Mouse (Mus musculus) mature B cell (primary cell): ENCODE measurements around the gene Rbfox3.

Experiments
- in situ Hi-C: fragments of 300-500 bp; cut with MboI; formaldehyde crosslinking; loops from 2 replicates; pipeline ENCODE4 v1.14.3; 2019

The Rbfox3 gene

DNA sequence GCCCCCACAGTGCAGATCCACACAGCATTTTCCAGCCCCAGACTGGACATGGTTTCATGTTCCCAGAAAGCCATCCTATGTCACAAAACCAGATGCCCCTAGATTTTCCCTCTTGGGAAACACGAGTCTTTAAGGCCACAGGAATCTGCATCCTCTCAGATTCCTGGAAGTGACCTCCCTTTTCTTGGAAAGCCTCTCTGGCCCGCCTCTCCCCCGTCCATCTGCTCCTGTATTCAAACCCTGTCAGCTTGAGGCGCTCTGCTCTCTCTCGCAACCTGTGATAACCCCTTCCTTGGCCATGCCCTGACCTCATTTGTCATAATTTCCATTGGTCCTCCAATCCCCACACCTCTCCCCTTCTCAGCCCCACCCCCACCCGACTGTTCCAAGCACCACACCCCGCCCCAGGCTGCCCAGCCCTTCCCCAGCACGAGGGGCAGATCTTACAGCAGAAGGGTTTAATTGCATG is 183.3 kb downstream of the Rbfox3 start:
- in situ Hi-C loops: no loop called here

DNA sequence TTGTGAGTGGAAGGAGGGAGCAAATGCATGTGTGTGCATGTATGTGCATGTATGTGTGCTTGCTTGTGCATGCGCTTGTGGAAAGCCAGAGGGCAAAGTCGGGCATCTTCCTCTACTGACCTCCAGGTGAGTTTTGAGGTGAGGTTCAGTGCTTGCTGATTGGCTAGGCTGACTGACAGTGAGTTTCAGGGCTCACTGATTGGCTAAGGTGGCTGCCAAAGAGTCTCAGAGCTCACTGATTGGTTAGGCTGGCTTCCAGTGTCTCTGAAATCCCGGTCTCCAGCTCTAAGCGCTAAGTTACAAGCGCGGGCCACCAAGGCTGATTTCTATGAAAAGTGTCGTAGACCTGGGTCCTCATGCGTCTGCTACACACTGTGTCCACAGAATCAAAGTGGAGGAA is 185.0 kb downstream of the Rbfox3 start:
- in situ Hi-C loops: no loop called here

DNA sequence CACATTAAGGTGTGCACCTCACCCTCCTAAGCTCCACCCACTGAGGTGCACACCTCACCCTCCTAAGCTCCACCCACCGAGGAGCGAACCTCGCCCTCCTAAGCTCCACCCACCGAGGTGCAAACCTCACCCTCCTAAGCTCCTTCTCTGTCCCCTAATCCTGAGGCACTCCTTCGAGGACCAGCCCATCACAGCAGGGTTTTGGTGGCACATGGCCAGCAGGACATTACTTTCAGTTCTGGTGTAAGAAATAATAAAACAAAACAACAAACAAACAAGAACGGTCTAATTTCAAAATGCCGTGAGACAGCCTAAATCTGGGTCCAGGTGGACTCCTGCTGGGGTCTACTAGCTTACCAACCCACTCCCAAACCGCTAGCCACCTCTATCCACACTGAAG is 187.0 kb downstream of the Rbfox3 start:
- in situ Hi-C loops: no loop called here

DNA sequence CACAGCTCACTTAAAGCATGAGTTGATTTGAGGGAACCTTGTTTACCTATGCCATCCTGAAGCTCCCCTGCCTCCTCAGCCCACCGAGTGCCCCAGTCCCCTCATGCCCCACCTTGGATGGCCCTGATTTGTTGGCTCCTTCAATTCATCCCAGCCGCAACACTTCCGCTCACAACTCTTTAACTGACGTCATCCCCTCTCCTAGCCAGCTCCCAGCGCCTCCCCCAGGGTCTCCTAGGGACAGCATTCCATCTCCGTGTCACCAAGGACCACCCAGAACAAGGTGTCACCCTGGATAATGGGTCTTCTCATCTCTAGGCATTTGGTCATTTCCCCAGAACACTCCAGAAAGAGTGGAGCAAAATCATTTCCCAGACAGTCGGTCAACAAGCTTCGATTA is 188.2 kb downstream of the Rbfox3 start:
- in situ Hi-C loops: no loop called here

DNA sequence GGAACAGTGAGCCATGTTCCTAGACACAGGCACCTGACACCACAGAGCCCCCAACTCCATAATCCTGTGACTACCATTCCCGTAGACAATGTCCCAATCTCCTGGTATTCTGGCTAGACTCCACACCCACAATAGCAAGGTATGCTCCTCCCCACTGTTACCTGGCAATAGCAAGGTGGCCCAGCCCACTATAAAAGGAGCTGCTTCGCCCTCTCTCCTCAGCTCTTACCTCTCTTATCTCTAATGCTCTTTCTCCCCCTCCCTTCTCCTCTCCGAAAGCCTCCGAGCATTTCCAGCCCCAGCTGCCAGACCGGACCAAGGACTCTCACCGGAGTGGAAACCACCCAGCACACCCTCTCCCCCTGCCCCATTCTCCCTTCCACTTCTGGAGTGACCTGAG is 189.5 kb downstream of the Rbfox3 start:
- in situ Hi-C loops: no loop called here

DNA sequence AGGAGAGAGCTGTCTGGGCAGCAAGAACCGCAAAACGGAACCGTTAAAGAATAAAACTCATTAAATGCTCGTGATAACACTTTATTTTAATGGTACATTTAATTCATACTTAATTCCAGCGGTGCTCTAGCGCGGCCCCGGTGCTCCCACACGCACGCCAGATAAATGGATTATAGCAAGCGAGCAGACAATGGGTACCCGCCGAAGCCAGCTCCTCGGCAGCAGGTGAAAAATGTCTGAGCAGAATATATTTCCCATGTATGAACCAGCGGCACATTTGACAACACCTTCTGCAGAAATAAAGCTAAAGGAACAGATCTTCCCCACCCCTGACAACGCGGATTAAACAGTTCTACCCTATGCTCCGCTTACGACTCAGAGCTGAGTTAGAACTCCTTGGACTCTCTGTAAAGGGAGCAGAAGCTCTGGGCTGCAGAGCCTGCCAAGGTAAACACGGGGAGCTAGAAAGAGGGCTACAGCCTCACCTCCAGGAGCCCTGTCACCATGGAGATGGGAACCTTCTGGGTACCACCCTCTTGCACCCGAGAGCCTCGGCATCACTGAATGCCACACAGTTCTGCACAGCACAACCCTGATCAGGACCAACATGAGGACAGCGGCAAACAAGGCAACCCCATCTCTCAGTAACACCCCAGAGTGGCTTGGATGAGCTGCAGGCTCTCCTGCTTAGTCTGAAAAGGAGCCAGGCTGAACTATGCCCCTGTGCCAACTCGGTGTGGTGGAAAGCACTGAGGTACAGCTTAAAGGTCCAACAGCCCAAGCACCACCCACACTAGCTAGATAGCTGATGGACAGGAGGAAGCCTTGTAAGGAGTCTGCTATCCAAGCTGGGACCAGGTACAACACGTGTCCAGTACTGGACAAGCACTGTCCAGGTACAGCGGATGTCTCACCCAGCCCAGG is 196.5 kb downstream of the Rbfox3 start:
- in situ Hi-C loops: no loop called here

DNA sequence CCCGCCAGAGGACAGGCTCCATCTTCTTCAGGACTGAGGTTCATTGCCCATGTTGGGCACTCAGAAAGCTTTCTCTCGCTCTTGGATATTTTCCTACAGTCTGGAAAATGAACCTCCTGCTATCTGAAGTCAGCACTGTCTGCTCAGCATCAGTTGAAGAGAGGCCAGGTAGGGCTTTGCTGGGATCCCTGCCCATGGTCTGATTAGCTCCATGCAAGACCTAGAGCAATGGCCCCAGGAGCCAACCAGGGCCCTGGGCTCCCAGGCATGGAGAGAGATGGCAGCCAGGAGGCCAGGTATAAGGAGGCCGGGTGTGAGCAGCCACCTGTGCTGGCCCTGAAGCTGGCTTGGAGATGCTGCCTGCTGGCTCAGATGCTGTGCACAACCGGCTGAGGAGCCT is 198.6 kb downstream of the Rbfox3 start:
- in situ Hi-C loops: no loop called here

DNA sequence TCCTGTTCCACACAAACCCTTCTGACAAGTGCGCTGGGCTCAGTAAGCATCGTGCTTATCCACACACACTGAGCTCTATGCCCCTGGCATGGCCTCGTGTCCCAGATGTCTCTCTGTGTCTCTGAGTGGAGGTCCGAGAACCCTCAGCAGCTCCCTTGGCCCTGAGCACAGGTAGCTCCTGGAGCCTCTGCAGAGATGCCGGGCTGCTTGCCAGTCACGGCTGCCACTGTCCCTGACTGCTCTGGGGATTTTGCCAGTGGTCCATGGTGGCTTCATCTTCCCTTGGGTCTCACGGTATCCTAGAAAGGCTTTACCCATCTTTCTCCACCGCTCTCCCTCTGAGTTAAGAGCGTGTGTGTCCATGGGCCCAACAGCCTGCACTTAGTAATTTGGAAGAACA is 199.3 kb downstream of the Rbfox3 start:
- in situ Hi-C loops: no loop called here

DNA sequence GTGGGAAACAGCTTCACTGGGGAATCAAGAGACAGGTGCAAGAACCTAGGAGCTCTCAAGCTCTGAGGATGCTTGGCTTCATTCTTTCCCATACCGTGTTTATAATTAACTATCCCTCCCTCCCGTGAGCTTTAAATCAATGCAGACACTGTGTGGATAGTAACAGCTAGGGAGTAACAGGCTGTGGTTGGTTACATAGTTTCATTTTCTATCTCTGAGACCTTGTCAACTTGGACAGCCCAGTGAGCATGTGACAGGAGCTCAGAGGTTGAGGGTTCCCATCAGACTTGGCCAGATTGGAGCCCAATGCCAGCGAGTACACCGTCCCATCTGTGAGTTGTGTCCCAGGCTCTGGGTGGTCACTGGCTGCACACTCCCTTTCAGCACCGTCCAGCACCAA is 201.4 kb downstream of the Rbfox3 start:
- in situ Hi-C loops: no loop called here

DNA sequence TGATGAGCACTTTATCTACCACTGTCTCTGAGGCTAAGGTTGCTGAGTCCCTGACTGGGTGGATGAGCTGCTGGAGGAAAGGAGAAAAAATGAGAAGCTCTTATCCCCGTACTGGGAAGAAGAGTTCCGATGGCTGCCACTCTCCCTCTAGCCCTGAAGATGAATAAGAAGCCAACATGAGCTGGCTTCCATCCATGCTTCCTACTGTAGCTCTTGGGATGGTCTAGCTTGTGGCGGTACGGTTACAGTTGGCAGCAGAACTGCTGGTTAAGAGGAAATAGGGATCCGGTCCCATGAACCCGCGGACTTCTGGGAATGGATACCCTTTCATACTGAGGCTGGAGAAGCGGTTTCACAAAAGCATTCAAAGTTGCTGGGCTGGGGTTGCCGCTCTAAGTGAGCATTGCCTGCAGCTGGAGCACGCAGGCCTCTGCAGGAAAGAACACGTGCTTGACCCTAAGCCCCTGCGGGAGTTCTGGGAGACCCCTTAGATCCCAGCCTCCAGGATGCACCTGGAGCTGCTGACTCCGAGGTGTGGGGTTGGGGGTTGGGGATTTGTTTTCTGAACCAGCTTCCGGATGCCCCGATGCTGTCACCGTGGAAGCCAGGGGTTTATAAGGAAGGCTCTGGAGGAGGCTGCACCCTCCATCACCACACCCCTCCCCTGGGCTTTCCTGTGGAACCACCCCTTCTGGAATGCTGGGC is 215.0 kb downstream of the Rbfox3 start:
- in situ Hi-C loops: no loop called here

DNA sequence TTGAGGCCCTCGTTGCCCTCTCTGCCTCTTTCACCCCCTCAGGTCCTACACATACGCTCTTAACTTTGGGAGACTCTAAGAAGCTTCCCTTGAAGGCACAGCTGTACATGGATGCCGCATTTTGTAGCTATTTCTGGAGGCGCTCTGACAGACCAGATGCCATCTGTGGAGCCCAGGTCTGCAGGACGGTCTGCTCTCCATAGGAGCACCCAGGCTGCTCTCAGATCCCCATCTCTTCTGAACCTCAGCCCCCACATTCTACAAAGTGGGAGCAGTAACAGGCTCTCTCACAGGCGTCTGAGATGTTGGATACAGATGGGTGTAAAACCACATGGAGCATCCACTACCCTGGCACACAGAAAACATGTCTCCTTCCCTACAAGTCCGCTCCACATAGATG is 218.1 kb downstream of the Rbfox3 start:
- in situ Hi-C loops: no loop called here

DNA sequence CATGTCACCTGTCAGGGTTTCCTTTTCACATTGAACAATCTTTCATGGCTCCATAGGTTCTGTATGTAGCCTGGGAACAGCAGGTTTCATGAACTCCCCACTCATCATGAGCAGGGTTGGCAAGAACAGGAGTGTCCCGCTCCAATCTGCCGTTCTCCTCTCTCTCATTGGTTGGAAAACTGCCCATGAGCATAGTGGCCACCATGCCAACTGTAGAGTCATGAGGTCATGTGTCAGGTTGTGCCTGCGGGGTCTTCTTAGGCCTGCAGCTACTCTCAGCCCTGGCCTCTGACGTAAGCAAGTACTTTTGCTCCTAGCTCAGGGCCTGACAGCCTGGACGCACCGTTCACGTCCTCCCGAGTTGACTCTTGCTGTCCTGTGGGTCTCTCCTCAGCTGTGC is 221.1 kb downstream of the Rbfox3 start:
- in situ Hi-C loops: no loop called here

DNA sequence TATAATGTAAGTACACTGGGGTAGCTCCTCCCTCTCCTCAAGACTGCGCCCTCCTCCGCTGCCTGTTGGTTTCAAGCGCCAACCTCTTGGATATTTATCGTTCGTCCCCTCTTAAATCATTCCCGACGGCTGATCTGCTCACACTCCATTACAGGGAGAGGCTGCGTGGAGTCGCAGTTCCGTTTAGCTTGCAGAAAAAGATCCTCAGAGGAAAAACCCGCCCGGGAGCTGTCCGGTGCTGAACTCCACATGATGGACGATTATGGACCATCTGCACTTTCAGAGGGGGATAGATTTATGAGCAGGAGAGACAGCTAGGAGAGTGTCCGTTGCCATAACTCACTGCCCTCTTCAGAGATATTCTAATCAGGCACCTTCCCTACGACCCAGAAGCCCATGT is 226.0 kb downstream of the Rbfox3 start:
- in situ Hi-C loops: no loop called here

DNA sequence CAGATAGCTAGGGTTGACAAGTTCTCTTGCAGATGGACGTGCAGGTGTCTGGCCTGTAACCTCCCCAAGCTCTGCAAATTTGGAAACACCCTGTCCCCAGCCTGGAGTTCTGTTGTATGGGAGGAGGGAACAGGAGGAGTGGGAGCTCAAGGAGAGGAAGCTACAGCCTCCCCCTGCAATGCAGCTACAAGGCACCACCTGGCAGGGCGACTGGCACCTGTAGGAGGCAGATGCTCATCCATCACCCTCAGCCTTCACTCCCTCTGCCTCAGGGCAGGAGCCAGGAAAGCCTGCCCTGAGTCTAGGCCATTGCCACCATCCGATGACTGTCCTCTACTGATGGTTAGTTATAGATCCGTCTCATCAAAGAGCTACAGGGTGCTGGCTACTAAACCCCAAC is 226.7 kb downstream of the Rbfox3 start:
- in situ Hi-C loops: no loop called here

DNA sequence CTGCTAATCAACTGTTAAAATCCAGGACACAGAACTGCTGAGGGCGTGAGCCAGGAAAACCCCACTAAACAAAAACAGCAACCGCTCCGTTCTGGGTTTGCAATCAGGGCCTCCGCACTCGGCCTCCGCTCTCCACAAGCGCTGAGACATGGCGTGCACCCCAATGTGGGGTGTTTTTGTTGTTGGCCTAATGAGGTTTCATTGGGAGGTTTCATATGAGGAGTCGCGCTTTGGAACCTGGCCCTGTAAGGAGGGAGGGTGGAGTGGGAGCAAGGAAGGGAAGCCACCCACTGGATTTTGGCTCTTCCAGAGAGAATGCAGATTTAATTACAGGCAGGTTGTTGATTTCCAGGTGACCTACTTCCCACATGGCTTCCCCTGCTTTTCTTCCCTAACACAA is 230.7 kb downstream of the Rbfox3 start:
- in situ Hi-C loops: no loop called here

DNA sequence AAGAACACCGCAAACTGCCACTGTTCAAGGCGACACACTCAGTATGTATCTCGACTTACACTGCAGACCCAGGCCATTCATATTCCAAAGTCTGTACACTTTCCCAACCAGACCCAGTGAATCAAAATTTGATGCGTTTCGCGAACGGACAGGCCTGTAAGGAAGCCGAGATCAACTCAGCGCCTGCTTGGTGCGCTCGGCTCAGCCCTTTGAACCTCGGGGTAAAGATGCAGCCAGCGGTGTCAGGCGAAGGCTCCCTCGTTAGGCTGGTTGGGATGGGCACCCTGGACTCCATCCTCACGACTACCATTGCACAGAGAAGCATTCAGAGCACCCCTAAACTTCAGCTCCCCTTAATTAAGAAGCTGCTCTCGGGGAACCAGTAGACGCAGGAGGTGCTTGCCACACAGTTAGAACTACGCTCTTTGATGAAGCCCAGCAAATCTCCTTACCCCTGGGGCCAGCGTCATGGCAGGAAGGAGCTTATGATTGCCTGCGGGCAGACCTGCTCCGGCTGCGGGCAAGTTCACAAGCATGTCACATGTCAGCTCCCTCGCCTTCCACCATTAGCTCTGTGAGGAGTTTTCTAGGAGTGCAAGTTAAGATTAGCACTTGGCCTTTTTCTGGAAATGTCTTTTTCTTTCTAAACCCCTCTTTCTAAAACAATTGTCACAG is 231.5 kb downstream of the Rbfox3 start:
- in situ Hi-C loops: no loop called here

DNA sequence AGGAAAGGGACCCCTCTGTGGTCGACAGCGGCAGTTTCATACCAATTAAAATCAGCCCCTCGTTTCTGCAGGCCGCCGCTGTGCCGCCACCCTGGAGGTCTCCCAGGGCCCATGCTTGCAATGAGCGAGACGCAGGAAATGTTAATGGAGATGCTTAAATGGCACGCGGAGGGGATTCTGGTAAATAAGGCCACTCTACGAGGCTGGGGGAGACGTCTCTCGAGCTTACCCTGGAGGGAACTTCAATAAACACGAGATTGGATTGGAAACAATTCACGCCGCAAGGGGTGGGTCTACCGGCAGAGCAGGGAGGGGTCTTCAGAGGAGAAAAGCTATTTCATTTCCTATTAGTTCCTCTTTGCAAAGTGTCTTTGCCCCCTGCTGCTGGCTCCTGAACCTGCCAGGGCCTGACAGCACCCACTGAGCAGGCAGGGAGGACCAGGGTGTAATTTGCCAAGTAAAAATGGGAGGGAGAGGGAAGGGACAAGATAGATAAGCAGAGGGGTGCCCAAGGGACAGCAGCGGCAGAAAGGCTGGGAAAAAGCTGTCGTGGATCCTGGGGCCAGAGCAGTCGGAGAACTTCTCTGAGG is 232.8 kb downstream of the Rbfox3 start:
- in situ Hi-C loops: no loop called here

DNA sequence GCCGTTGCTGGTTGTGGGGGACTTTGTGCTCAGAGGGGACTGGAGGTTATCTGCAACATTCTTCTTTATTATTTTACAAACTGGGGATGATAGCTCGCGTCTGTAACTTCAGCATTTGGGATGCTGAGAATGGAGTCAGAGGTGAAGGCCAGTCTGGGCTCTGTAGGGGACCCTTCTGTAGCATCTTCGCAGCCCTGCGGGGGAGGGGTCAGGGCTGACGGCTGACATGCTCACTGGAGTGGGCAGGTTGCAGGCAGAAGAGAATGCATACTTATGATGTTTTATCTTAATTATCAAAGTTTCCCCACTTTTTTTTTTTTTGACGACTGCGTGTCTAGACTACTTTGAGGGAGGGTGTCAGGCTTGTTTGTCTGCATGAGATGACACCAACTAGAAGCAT is 234.1 kb downstream of the Rbfox3 start:
- in situ Hi-C loops: no loop called here

DNA sequence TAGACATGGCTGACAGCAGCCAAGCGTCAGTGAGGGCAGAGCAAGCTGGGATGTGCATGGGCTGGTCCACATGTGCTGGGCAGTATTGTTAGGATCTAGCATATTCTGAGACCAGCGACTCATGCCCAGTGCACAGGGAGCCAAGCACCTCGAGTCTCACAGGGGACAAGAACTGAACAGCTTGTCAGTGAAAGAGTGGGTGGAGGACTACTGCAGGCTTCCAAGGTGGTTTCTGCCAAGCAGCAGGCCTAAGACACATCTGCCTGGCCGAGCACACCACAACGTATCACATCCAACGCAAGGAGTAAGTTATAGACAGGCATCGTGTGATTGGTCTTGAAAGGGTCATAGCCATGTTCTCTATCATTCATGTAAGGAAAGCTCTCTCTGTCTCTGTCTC is 235.0 kb downstream of the Rbfox3 start:
- in situ Hi-C loops: no loop called here

DNA sequence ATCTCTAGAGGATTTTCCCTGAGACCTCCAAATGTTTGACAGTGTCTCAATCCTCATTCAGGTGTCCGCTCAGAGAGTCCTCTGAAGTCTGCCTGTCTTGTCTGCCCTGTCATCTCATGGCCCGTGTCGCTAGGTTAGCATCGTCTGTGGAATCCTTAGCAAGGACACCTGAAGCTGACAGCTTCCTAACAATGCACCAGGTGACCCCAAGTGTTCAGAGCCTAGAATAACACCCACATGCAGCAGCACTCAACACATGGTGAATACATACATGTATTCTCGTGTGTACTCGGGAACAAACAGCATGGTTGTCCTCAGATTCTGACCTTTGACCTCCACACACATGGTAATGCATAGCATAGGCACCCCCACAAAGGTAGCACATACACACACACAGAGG is 239.4 kb downstream of the Rbfox3 start:
- in situ Hi-C loops: no loop called here

DNA sequence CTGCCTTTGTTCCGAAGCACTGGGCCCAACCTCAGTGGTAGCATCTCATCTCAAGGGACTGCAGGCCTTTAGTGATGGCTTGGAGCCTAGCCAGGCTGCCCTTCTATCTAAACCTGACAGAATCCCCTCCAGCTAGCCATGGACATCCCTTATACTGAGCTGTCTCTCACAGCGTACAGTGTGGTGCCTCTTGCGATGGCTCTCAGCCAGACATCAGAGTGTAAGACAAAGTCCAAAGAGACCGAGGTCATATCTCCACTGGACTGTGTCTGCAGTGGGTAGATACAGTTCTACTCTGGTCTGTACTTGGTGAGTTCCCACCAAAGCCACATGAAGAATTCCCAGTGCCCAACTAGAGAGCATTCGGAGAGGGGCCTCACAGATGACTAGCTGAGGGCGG is 240.2 kb downstream of the Rbfox3 start:
- in situ Hi-C loops: no loop called here

DNA sequence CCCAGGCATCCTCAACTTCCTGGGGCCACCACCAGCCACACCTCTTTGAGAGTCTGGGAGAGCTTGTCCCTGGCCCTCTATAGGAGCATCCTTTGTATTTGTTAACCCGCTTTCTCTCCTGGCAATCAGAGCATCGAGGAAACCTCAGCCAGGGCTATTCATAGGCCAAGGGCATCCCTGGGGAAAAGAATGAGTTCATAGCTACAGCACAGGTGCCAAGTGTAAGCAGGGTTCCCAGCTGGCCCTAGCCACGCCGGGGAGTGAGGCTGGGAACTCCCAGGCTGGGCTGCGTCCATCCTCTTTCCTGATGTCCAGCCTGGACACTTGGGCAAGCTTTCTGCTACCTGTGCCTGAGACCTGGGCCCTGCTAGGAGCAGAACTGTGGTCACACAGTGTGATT is 241.6 kb downstream of the Rbfox3 start:
- in situ Hi-C loops: no loop called here
